Mouse (Mus musculus): Measurements from ENCODE around the gene Tob2.
A peak's percentile ranks its signal among the peaks of the same experiment; 100 is the strongest.

DNA sequence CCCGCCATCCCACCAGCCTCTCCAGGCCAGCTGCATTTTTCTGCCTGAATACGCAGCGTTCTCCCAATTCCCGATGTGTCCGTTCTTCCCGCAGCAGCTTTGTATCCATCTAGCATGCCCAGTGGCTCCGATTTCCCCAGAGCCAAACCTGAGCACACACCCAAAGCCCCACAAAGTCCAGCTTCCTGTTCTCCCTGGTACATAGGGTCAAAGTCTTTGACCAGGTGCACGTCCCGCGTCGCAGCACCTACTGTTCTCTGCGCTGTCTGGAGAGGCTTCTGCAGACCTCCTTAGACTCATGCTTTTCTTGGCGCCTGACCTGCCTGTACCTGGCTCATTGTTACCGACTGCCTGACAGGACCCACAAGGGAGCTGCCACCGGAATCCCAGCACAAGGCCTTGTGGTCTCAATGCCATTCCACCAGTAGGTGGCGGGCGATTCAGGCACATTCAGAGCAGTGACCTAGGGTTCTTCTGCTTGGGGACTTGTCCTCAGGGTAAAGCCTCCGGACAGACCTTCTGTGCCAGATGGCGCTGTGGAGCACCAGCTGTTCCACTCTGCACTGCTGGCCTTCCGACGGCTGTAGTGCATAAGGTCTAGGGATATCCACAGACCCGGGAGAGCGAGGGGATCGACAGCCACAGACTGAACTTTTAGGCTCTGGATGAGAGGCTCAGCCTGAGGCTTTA is 27.3 kb downstream of the Tob2 start:
- TF ChIP-seq POLR2A (IDR thresholded peaks at IDR 0.05; ENCODE audit: insufficient read depth, low read depth, low read length) (peak; percentile 64), CTCF (IDR thresholded peaks at IDR 0.05) (peak; percentile 99; the same call in 1 of the 2 replicates)
